Mouse (Mus musculus) midbrain, embryonic 15.5 days (tissue): ENCODE data around the gene Cars. TPM values are rescaled to one million over a fixed set of nuclear protein-coding genes. Genes with fewer than 3 reads are reported as not detected.
A peak's percentile ranks its signal among the peaks of the same experiment; 100 is the strongest.
"Not testable (repeated sequence)": the region's sequence is repeated elsewhere in the genome, so short reads cannot be mapped to it uniquely, and the experiment has no call there.

Experiments used
- ATAC-seq: fragments of 200-750 bp; cut with Nextera tagmentation; replicated peaks from 2 replicates; pipeline ENCODE4 v1.8.0; 2017; ENCODE audit warnings: moderate TSS enrichment
- H3K27ac ChIP-seq: fragments of 300-500 bp; sonication (generic); 2 replicates; pipeline ENCODE4 v1.5.1; 2015; ENCODE audit warnings: mild to moderate bottlenecking, inconsistent platforms
- H3K27me3 ChIP-seq: fragments of 300-500 bp; sonication (generic); replicated peaks from 2 replicates; pipeline ENCODE4 v1.6.1; 2015; ENCODE audit warnings: inconsistent platforms
- H3K36me3 ChIP-seq: fragments of 300-500 bp; sonication (generic); replicated peaks from 2 replicates; pipeline ENCODE4 v1.6.1; 2015; ENCODE audit warnings: inconsistent platforms
- H3K4me1 ChIP-seq: fragments of 300-500 bp; sonication (generic); 2 replicates; pipeline ENCODE4 v1.6.1; 2015; ENCODE audit warnings: inconsistent platforms
- H3K4me2 ChIP-seq: fragments of 300-500 bp; sonication (generic); 2 replicates; pipeline ENCODE4 v1.6.1; 2015; ENCODE audit warnings: inconsistent platforms, mild to moderate bottlenecking, moderate library complexity
- H3K4me3 ChIP-seq: fragments of 300-500 bp; sonication (generic); 2 replicates; pipeline ENCODE4 v1.5.1; 2015; ENCODE audit warnings: mild to moderate bottlenecking, inconsistent platforms
- H3K9ac ChIP-seq: fragments of 300-500 bp; sonication (generic); 2 replicates; pipeline ENCODE4 v1.6.1; 2015; ENCODE audit warnings: mild to moderate bottlenecking, inconsistent platforms
- H3K9me3 ChIP-seq: fragments of 300-500 bp; sonication (generic); 2 replicates; pipeline ENCODE4 v1.6.1; 2016; ENCODE audit warnings: inconsistent platforms
- WGBS: fragments of 180-500 bp; shearing (Covaris S2); methylation state at CpG from one replicate; pipeline ENCODE4 v1.1.7; 2015; ENCODE audit warnings: mixed read lengths; 5-methylcytosine and 5-hydroxymethylcytosine counted together
- polyA plus RNA-seq: library from polyadenylated mRNA; unstranded; fragments of >200 nt; fragmentation: Nextera tagmentation; extraction: Ambion mirVana; gene quantifications from 2 replicates; pipeline ENCODE4 v1.2.1, GENCODE M21; 2015

Cars gene
- 74.1 and 75.8 TPM in 2 replicates for polyA plus RNA-seq

DNA sequence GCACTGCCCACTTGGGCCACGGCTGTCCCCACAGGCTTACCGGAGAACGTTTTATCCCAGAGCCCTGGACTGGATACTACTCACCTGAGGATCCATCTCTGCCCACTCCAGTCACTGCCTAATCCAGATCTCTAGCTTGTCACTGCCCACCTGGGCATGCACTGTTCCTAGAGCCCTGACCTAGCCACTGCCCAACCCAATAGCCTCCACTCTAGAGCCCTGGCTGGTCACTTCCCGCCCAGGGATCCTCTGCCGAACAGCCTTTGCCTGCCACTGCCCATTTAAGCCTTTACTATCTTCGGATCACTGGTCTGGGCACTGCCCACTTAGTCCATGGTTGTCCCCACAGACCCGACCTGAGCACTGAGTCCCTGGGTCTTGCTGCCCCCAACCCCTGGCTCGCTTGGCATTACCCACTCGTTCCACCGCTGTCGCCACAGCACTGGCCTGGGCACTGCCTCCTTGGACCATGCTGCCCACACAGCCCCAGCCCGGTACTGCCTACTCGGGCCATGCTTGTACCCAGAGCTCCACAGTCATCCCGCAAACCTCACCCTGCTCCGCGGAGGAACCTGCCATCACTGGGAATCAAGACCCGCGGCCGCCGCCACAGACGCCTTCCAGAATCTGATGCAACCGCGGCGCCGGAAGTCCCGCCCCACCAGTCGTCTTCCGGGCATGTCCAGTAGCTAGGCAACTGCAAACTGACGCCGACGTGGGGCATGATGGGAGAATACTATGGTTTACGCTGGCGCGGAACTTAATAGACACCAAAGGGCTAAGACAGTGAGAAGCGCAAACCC, at the start of gene Cars:
Cars (minus strand) TSS at position 663 of the 803 bp plus-strand sequence.
- H3K9ac ChIP-seq: peak within 1 kb of the TSS; percentile 92
- no peaks in the 10 kb centered on the region for H3K9me3 ChIP-seq
- H3K4me2 ChIP-seq: peak within 1 kb of the TSS; percentile 96
- peak; percentile 98 for ATAC-seq
- H3K4me3 ChIP-seq: peak within 1 kb of the TSS; percentile 95
- H3K27ac ChIP-seq: peak within 1 kb of the TSS; percentile 80
- peaks cover 21% of the 10 kb centered on the region for H3K4me1 ChIP-seq
- no peaks in the 10 kb centered on the region; the same call in 1 of the 2 replicates for H3K36me3 ChIP-seq
- H3K27me3 ChIP-seq: no peaks in the 10 kb centered on the region
- WGBS: 1% methylated on average over 35 of the region's 35 CpGs

DNA sequence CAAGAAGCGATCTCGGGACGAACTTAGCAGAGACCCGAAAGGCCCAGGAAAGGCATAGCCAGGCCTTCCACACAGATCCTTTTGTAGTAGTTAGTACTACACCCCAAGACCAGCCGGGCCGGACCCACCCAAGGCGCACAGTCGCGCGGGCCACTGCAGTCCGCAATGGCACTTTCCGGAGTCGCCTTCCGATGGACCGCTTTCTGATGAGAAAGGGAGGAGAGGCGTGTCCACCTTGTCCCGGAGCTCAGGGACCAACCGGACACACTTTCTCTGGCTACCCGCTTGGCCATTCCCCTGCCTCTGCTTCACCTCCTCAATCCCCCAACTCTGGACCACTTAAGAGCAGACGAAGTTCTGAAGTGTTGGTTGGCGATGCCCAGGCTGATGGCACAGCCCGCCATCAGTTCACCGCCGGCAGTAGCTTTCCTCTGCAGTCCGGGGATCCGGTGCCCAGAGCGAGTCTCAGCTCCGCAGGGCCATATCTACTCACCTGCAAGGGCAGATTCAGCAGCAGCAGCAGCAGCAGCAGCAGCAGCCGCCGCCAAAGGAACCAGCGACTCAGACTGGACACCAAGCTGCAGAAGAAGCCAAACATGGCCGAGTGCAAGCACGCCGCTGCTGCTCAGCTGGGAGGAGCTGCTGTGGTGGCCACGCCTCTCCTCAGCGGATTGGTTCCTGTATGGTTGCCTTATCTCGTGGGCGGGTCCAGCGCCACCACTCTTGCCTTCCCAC, 49.3 kb upstream of the Cars start, which contains the start of gene Tnfrsf22:
Tnfrsf22 (minus strand) TSS at position 628 of the 735 bp plus-strand sequence.
- ATAC-seq: peak; percentile 99
- Histone ChIP-seq H3K36me3 (no peaks in the 10 kb centered on the region), H3K9me3 (no peaks in the 10 kb centered on the region), H3K27ac (no peak within 1 kb of the TSS), H3K9ac (peak within 1 kb of the TSS; percentile 61), H3K4me1 (peaks cover 5% of the 10 kb centered on the region; the same call in 1 of the 2 replicates), H3K27me3 (no peaks in the 10 kb centered on the region), H3K4me3 (peak within 1 kb of the TSS; percentile 67), H3K4me2 (peak within 1 kb of the TSS; percentile 74)
- WGBS: 5% methylated on average over 39 of the region's 39 CpGs

DNA sequence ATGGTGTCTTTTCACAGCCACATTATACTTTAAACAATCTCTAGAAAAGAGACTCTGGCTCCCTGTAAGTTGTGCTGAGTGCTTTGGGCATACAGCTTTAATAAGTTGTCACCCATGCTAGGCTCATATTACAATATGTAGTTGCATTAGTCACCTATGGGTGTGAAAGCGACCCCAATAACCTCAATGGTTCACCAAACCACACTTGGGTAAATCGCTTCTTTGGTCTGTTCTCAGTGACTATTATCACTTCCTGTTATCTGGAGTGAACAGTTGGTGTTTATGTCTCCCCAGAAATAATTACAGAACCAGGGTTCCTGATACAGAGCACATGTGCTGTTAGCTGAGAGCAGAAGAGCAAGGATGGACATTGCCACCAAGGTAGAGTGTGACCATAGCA, 44.1 kb upstream of the Cars start:
- H3K9ac ChIP-seq, H3K9me3 ChIP-seq, H3K27ac ChIP-seq, H3K4me2 ChIP-seq, ATAC-seq, H3K4me3 ChIP-seq, H3K27me3 ChIP-seq, H3K36me3 ChIP-seq, H3K4me1 ChIP-seq: not testable (repeated sequence)
- WGBS: 93% methylated on average over 2 of the region's 2 CpGs

DNA sequence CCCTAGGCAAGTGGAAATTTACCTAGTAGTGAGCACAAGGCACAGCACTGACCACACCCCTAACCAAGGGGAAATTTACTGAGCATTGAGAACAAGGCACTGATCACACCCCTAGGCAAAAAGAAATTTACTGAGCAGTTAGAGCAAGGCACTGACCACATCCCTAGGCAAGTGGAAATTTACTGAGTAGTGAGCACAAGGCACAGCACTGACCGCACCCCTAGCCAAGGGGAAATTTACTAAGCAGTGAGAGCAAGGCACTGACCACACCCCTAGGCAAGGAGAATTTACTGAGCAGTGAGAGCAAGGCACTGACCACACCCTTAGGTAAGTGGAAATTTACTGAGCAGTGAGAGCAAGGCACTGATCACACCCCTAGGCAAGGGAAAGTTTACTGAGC, 36.8 kb upstream of the Cars start:
- Histone ChIP-seq H3K9ac (no peak overlapping the region), H3K9me3 (no peaks in the 10 kb centered on the region), H3K4me3 (no peak overlapping the region), H3K36me3 (no peaks in the 10 kb centered on the region), H3K27ac (no peak overlapping the region), H3K4me1 (no peaks in the 10 kb centered on the region), H3K4me2 (no peak overlapping the region), H3K27me3 (no peaks in the 10 kb centered on the region)
- WGBS: 94% methylated on average over 1 of the region's 1 CpGs
- ATAC-seq: no peak

DNA sequence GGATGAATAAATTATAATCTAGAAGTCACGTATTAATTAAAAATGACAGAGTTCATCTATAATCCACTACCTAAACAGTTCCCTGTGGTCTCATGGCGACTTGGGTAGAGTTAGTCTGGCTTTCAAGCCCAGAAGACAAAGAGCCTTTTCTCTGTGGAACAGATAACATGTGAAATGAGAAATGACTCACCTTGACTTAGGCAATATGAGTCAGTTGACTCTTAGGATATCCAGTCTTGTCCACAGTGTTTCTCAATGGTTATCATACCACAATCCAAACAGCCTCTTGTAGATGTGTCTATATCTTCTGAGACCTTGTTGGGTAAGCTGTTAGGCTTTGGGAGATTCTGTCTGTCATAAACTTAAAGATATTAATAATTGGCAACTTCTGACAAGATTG, 31.6 kb upstream of the Cars start:
- Histone ChIP-seq H3K27ac (no peak overlapping the region), H3K27me3 (no peaks in the 10 kb centered on the region), H3K36me3 (no peaks in the 10 kb centered on the region), H3K4me2 (no peak overlapping the region), H3K9me3 (no peaks in the 10 kb centered on the region), H3K9ac (no peak overlapping the region), H3K4me3 (no peak overlapping the region), H3K4me1 (no peaks in the 10 kb centered on the region)
- no peak for ATAC-seq
- 62% methylated on average over 2 of the region's 2 CpGs for WGBS

DNA sequence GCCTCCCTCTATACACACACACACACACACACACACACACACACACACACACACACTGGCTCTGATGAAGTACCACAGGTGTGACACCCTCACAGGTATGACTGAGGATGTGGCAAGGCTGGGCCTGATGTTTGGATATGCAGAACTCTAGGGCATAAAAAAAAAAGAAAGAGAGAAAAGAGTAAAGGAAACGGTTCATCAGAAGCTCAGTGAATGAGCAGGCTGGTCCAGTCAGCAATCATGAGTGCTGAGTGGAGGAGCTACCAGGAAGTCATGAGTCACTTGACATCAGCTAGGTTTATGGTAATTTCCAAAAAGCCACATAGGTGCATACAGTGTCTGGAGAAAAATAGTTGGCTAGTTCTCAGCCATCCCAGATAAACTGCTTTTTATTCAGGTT, 29.6 kb upstream of the Cars start:
- Histone ChIP-seq H3K36me3 (no peaks in the 10 kb centered on the region), H3K27ac (no peak overlapping the region), H3K9me3 (no peaks in the 10 kb centered on the region), H3K27me3 (no peaks in the 10 kb centered on the region), H3K4me2 (no peak overlapping the region), H3K9ac (no peak overlapping the region), H3K4me1 (no peaks in the 10 kb centered on the region), H3K4me3 (no peak overlapping the region)
- WGBS: 63% methylated on average over 1 of the region's 1 CpGs
- no peak for ATAC-seq

DNA sequence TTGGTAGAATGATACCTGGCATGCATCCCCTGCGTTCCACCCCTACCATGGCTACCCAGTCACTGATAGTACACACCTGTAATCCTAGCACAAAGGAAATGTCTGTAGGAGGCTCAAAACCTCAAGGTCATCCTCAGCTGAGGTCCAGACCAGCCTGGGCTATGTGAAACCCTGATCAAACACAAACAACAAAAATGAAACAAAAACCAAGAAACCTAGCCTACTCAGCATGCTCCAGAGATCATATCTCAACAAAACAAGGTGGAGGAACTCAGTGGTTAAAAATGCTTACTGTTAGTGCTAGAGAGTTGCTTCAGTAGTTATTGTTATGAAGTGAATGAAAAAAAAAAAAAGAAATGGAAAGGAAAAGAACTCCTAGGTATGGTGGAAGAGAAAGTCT, 28.6 kb upstream of the Cars start, which contains the start of gene Tnfrsf26:
Tnfrsf26 (minus strand) TSS at position 183 of the 400 bp plus-strand sequence.
- ATAC-seq: no peak
- H3K4me2 ChIP-seq: no peak within 1 kb of the TSS
- no peak within 1 kb of the TSS for H3K9ac ChIP-seq
- no peaks in the 10 kb centered on the region for H3K36me3 ChIP-seq
- no peak within 1 kb of the TSS for H3K27ac ChIP-seq
- no peak within 1 kb of the TSS for H3K4me3 ChIP-seq
- 83% methylated on average over 1 of the region's 1 CpGs for WGBS
- H3K4me1 ChIP-seq: no peaks in the 10 kb centered on the region
- H3K9me3 ChIP-seq: no peaks in the 10 kb centered on the region
- H3K27me3 ChIP-seq: no peaks in the 10 kb centered on the region

DNA sequence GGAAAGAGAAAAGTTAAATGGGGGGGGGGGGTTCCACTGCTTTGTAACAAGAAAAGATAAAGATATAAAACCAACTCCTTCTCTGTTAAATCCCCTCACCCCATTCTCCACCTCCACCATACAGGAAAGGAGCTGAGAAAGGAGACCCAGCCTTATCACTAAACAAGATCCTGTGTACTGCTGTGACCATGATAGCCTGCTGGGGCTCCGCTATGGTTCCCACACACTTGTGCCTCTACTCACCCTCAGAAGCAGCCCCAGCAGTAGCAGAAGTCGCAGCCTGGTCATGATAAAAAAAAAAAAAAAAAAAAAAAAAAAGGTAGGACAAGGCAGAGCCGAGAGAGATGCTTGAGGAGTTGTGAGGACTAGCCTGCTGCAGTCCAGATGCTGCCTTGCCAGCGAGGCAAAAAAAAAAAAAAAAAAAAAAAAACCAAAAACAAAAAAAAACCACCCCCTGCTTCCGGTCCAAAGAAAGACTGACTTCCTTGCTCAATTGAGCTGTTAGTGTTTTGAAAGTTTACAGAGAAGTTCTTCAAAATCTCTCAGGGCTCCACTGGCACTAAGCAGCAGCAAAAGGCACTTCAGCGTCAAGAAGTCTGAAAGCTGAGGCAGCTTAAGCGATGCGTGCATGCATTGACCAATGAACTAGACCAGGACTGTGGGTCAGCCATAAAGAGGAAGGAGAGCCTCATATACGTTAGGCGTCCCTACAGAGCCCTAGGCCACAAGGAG, 27.8 kb upstream of the Cars start:
- no peak overlapping the region for H3K4me3 ChIP-seq
- no peaks in the 10 kb centered on the region for H3K9me3 ChIP-seq
- H3K27me3 ChIP-seq: no peaks in the 10 kb centered on the region
- H3K36me3 ChIP-seq: no peaks in the 10 kb centered on the region
- H3K27ac ChIP-seq: no peak overlapping the region
- H3K4me2 ChIP-seq: no peak overlapping the region
- no peak for ATAC-seq
- no peak overlapping the region for H3K9ac ChIP-seq
- WGBS: 63% methylated on average over 10 of the region's 10 CpGs
- no peaks in the 10 kb centered on the region for H3K4me1 ChIP-seq

DNA sequence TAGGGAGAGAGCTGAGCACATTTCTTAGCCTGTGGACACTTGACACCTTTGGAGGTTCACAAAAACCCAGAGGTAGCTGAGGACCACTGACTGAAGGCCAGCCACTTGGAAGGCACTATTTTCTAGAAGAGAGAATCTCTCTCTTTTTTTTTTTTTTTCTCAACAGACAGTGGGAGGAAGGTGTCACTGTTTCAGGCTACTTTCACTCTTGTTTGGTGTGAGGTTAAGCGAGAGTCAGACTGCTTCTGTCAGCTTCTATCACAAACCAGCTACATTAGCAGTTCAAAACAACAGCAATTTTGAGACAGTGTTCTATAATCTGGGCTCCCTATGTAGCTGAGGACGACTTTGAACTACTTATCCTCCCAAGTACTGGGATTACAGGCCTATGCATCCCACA, 26.3 kb upstream of the Cars start:
- H3K27ac ChIP-seq: no peak overlapping the region
- H3K4me1 ChIP-seq: no peaks in the 10 kb centered on the region
- no peaks in the 10 kb centered on the region for H3K27me3 ChIP-seq
- 76% methylated on average over 2 of the region's 2 CpGs for WGBS
- H3K36me3 ChIP-seq: no peaks in the 10 kb centered on the region
- no peak overlapping the region for H3K4me2 ChIP-seq
- no peak overlapping the region for H3K9ac ChIP-seq
- ATAC-seq: no peak
- no peak overlapping the region for H3K4me3 ChIP-seq
- no peaks in the 10 kb centered on the region for H3K9me3 ChIP-seq

DNA sequence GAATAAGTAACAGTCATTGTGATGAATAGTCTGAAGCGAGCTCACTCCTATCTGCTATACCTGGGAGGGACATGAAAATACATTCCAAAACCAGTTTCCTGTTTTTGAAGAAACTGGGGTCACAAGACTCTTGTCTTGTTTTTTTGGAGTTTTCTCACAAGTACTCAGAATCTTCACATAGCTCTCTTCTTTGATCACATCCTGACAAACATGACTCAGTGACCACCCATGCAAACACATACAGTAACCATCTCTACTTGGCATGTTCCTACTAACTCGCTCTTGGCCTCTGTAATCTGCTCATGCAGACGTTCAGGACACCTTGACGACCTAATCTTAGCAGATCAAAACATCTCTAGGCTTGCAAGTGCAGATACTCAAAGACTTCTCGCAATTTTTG, 25.3 kb upstream of the Cars start:
- no peaks in the 10 kb centered on the region for H3K9me3 ChIP-seq
- no peak overlapping the region for H3K4me2 ChIP-seq
- no peaks in the 10 kb centered on the region for H3K27me3 ChIP-seq
- H3K36me3 ChIP-seq: no peaks in the 10 kb centered on the region
- no peaks in the 10 kb centered on the region for H3K4me1 ChIP-seq
- no peak for ATAC-seq
- WGBS: 68% methylated on average over 5 of the region's 5 CpGs
- no peak overlapping the region for H3K27ac ChIP-seq
- no peak overlapping the region for H3K4me3 ChIP-seq
- H3K9ac ChIP-seq: no peak overlapping the region

DNA sequence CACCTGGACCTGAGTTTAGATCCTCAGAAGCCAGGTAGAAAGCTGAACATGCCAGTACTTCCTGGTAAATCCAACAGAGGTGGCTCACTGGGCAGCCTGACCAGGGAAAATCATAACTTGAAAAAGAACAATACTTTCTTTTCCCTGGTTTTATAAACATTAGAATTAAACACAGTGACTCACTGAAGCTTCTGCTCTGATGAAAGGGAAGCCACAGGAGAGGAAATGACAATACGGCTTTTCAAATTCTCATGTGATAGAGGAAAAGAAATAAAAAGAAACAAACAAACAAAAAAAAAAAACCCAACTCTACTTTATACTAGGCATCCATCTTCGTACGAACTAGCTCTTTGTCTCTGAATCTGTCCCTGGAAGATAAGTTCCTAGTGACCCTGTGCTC, 24.7 kb upstream of the Cars start:
- no peak overlapping the region for H3K9ac ChIP-seq
- 83% methylated on average over 3 of the region's 3 CpGs for WGBS
- no peaks in the 10 kb centered on the region for H3K36me3 ChIP-seq
- H3K4me2 ChIP-seq: no peak overlapping the region
- no peak for ATAC-seq
- H3K4me1 ChIP-seq: no peaks in the 10 kb centered on the region
- H3K4me3 ChIP-seq: no peak overlapping the region
- no peaks in the 10 kb centered on the region for H3K27me3 ChIP-seq
- H3K27ac ChIP-seq: no peak overlapping the region
- H3K9me3 ChIP-seq: no peaks in the 10 kb centered on the region

DNA sequence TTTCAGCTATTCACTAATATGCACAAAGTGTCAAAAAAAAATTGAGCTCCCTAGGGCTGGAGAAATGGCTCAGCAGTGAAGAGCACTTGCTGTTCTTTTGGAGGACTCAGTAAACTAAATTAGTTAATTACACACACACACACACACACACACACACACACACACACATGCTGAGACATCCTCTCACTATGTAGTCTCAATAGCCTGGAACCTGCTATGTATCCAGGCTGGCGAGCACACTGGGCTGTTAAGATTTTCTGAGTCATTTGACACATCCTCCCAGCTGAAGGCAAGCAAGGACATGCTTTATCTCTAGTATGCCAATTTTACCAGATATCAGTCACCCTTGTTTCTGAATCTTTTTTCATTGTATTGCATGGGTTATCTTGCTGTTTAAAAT, 21.1 kb upstream of the Cars start:
- Histone ChIP-seq H3K9ac (no peak overlapping the region), H3K4me2 (no peak overlapping the region), H3K4me3 (no peak overlapping the region), H3K4me1 (no peaks in the 10 kb centered on the region), H3K36me3 (no peaks in the 10 kb centered on the region), H3K27me3 (no peaks in the 10 kb centered on the region), H3K9me3 (no peaks in the 10 kb centered on the region), H3K27ac (no peak overlapping the region)
- 78% methylated on average over 1 of the region's 1 CpGs for WGBS
- no peak for ATAC-seq
